Mouse (Mus musculus): ENCODE data around the gene Dmxl2.

- TF ChIP-seq CTCF (IDR thresholded peaks at IDR 0.05 in 2 of 3, conservative IDR thresholded peaks at IDR 0.05 in 1 of 3; ENCODE audit: control insufficient read depth in 1 of 3, insufficient read depth in 1 of 3, low read depth in 2 of 3, low read length in 3 of 3, poor library complexity in 1 of 3, severe bottlenecking in 1 of 3) (no peak), TBP (IDR thresholded peaks at IDR 0.05; ENCODE audit: low read depth, low read length) (no peak), GATA1 (IDR thresholded peaks at IDR 0.05; ENCODE audit: low read depth, low read length) (no peak), POLR2AphosphoS2 (IDR thresholded peaks at IDR 0.05; ENCODE audit: low read length) (no peak), TAL1 (IDR thresholded peaks at IDR 0.05; ENCODE audit: low read length) (no peak), GABPA (IDR thresholded peaks at IDR 0.05; ENCODE audit: low read depth, low read length) (no peak), ELF1 (IDR thresholded peaks at IDR 0.05; ENCODE audit: low read depth, low read length) (no peak)
These were observed 29.4 kb upstream of the Dmxl2 start for GRCm38 (mm10) chr9:54530836-54531235.

All from MEL (cell line).